Mouse (Mus musculus) spleen, adult 18-20 months (tissue): Measurements from ENCODE around the gene H3f3a.

Experiments used
- DNase-seq, 2 experiments: peaks; one replicate each; pipeline ENCODE4 v3.0.0; 2022; ENCODE audit warnings: mixed read lengths in 2 of 2

The H3f3a gene

GRCm38 (mm10) chr1:180757252-180757955 lies 56.3 kb downstream of the H3f3a start:
- DNase-seq, result no peak

GRCm38 (mm10) chr1:180756711-180757110 lies 57.0 kb downstream of the H3f3a start:
- DNase-seq, result no peak

DNA sequence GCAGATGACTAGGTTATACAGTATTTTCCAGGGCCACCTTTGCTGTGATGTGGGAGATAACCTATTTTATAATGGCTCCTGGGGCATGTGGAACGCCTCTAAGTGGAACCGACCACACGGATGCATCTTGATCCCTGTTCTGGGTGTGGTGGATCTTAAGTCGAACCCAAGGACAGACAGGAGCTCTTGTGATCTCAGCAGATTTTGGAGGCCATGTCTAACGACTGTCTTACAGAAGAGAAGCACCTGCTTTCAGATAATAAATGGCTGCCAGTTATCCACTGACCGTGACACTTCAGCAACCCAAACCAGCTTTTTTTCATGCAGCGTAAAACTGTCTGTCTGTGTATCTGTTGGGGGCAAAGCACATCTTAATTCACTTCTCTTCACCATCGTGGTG lies 59.4 kb downstream of the H3f3a start:
- DNase-seq, result no peak

- DNase-seq, result no peak
Measured at GRCm38 (mm10) chr1:180752115-180752514, 61.6 kb downstream of the H3f3a start.
